Mouse (Mus musculus): Measurements from ENCODE around the gene Gm20425. TPM values are rescaled to one million over a fixed set of nuclear protein-coding genes. Genes with fewer than 3 reads are reported as not detected.
A peak's percentile ranks its signal among the peaks of the same experiment; 100 is the strongest.
"Not testable (repeated sequence)": the region's sequence is repeated elsewhere in the genome, so short reads cannot be mapped to it uniquely, and the experiment has no call there.

Gm20425 gene
- polyA plus RNA-seq, 1 experiment from 2014 or later, result 1.1 TPM

- Histone ChIP-seq H3K9ac (replicated peaks) (no peak overlapping the region), H3K4me1 (replicated peaks) (peaks cover 9% of the 10 kb centered on the region), H3K36me3 (peaks cover 23% of the 10 kb centered on the region), H3K27ac (no peak overlapping the region), H3K4me2 (no peak overlapping the region), H3K27me3 (no peaks in the 10 kb centered on the region), H3K9me3 (no peaks in the 10 kb centered on the region), H3K4me3 (replicated peaks) (no peak overlapping the region)
- ATAC-seq (ENCODE audit: insufficient number of reproducible peaks, insufficient read depth, low FRiP score, low TSS enrichment, low read depth), result no peak
- 50% methylated on average over 4 of the region's 4 CpGs for WGBS
Observed at GRCm38 (mm10) chr9:103184855-103185254, 45.3 kb downstream of the Gm20425 start.

- Histone ChIP-seq H3K27ac (no peak overlapping the region), H3K36me3 (no peaks in the 10 kb centered on the region), H3K9me3 (no peaks in the 10 kb centered on the region), H3K27me3 (no peaks in the 10 kb centered on the region), H3K4me3 (replicated peaks) (no peak overlapping the region), H3K9ac (replicated peaks) (no peak overlapping the region), H3K4me2 (no peak overlapping the region), H3K4me1 (replicated peaks) (peaks cover 10% of the 10 kb centered on the region)
- 88% methylated on average over 8 of the region's 8 CpGs for WGBS
- no peak for ATAC-seq (ENCODE audit: insufficient number of reproducible peaks, insufficient read depth, low FRiP score, low TSS enrichment, low read depth)
Observed at GRCm38 (mm10) chr9:103181886-103182285, 48.2 kb downstream of the Gm20425 start.

GRCm38 (mm10) chr9:103180807-103181565 is 49.1 kb downstream of the Gm20425 start:
- Histone ChIP-seq H3K4me2 (peak overlapping the region; percentile 72), H3K36me3 (no peaks in the 10 kb centered on the region), H3K9me3 (no peaks in the 10 kb centered on the region), H3K4me3 (replicated peaks) (peak overlapping the region; percentile 45), H3K9ac (replicated peaks) (peak overlapping the region; percentile 63), H3K27me3 (no peaks in the 10 kb centered on the region), H3K4me1 (replicated peaks) (peaks cover 10% of the 10 kb centered on the region), H3K27ac (peak overlapping the region; percentile 62)
- 3% methylated on average over 20 of the region's 20 CpGs for WGBS
- ATAC-seq (ENCODE audit: insufficient number of reproducible peaks, insufficient read depth, low FRiP score, low TSS enrichment, low read depth), result peak; percentile 89

- peak overlapping the region; percentile 62; the same call in 1 of the 2 replicates for H3K27ac ChIP-seq
Observed at GRCm38 (mm10) chr9:103180303-103180702, 49.8 kb downstream of the Gm20425 start.

GRCm38 (mm10) chr9:103175692-103176091 is 54.4 kb downstream of the Gm20425 start:
- Histone ChIP-seq H3K27me3 (no peaks in the 10 kb centered on the region), H3K9ac (replicated peaks) (no peak overlapping the region), H3K4me2 (no peak overlapping the region), H3K4me1 (replicated peaks) (peaks cover 9% of the 10 kb centered on the region), H3K27ac (no peak overlapping the region), H3K36me3 (no peaks in the 10 kb centered on the region), H3K9me3 (no peaks in the 10 kb centered on the region), H3K4me3 (replicated peaks) (no peak overlapping the region)
- WGBS, result 96% methylated on average over 7 of the region's 7 CpGs
- ATAC-seq (ENCODE audit: insufficient number of reproducible peaks, insufficient read depth, low FRiP score, low TSS enrichment, low read depth), result no peak

More at GRCm38 (mm10) chr9:103180303-103180702, 49.8 kb downstream of the Gm20425 start:
- H3K4me3 ChIP-seq (replicated peaks), result peak overlapping the region; percentile 45
- peak overlapping the region; percentile 72 for H3K4me2 ChIP-seq
- peaks cover 10% of the 10 kb centered on the region for H3K4me1 ChIP-seq (replicated peaks)
- H3K36me3 ChIP-seq, result no peaks in the 10 kb centered on the region
- WGBS, result 72% methylated on average over 3 of the region's 3 CpGs
- no peaks in the 10 kb centered on the region for H3K9me3 ChIP-seq
- peak overlapping the region; percentile 63 for H3K9ac ChIP-seq (replicated peaks)
- ATAC-seq (ENCODE audit: insufficient number of reproducible peaks, insufficient read depth, low FRiP score, low TSS enrichment, low read depth), result no peak
- no peaks in the 10 kb centered on the region for H3K27me3 ChIP-seq

GRCm38 (mm10) chr9:103174771-103175519 is 55.2 kb downstream of the Gm20425 start:
- Histone ChIP-seq H3K4me3 (replicated peaks) (no peak overlapping the region), H3K9ac (replicated peaks) (no peak overlapping the region), H3K4me2 (no peak overlapping the region), H3K27ac (no peak overlapping the region), H3K4me1 (replicated peaks) (peaks cover 2% of the 10 kb centered on the region; the same call in 1 of the 2 replicates), H3K9me3 (no peaks in the 10 kb centered on the region), H3K36me3 (no peaks in the 10 kb centered on the region), H3K27me3 (no peaks in the 10 kb centered on the region)
- no peak for ATAC-seq (ENCODE audit: insufficient number of reproducible peaks, insufficient read depth, low FRiP score, low TSS enrichment, low read depth)
- WGBS, result 53% methylated on average over 6 of the region's 6 CpGs

- no peak overlapping the region for H3K9ac ChIP-seq (replicated peaks)
- H3K27ac ChIP-seq, result no peak overlapping the region
- WGBS, result 38% methylated on average over 7 of the region's 7 CpGs
Observed at GRCm38 (mm10) chr9:103168771-103169170, 61.3 kb downstream of the Gm20425 start.

GRCm38 (mm10) chr9:103168046-103168445 is 62.1 kb downstream of the Gm20425 start:
- Histone ChIP-seq H3K9me3 (no peaks in the 10 kb centered on the region), H3K4me3 (replicated peaks) (no peak overlapping the region), H3K27ac (no peak overlapping the region), H3K27me3 (no peaks in the 10 kb centered on the region), H3K36me3 (no peaks in the 10 kb centered on the region), H3K4me2 (no peak overlapping the region), H3K9ac (replicated peaks) (no peak overlapping the region), H3K4me1 (replicated peaks) (no peaks in the 10 kb centered on the region)
- 79% methylated on average over 6 of the region's 6 CpGs for WGBS
- 0 out of 2 replicates have a peak, but pooled peaks have one; percentile 11 for ATAC-seq (ENCODE audit: insufficient number of reproducible peaks, insufficient read depth, low FRiP score, low TSS enrichment, low read depth)

More at GRCm38 (mm10) chr9:103168771-103169170, 61.3 kb downstream of the Gm20425 start:
- Histone ChIP-seq H3K4me1 (replicated peaks) (no peaks in the 10 kb centered on the region), H3K36me3 (no peaks in the 10 kb centered on the region), H3K9me3 (no peaks in the 10 kb centered on the region), H3K4me2 (no peak overlapping the region), H3K4me3 (replicated peaks) (no peak overlapping the region), H3K27me3 (no peaks in the 10 kb centered on the region)
- no peak for ATAC-seq (ENCODE audit: insufficient number of reproducible peaks, insufficient read depth, low FRiP score, low TSS enrichment, low read depth)

- Histone ChIP-seq H3K4me3 (replicated peaks) (no peak overlapping the region), H3K4me1 (replicated peaks) (no peaks in the 10 kb centered on the region), H3K9ac (replicated peaks) (no peak overlapping the region), H3K4me2 (no peak overlapping the region), H3K36me3 (no peaks in the 10 kb centered on the region), H3K27me3 (no peaks in the 10 kb centered on the region), H3K9me3 (no peaks in the 10 kb centered on the region), H3K27ac (no peak overlapping the region)
- 75% methylated on average over 15 of the region's 15 CpGs for WGBS
- no peak for ATAC-seq (ENCODE audit: insufficient number of reproducible peaks, insufficient read depth, low FRiP score, low TSS enrichment, low read depth)
Observed at GRCm38 (mm10) chr9:103163806-103164205, 66.3 kb downstream of the Gm20425 start.

GRCm38 (mm10) chr9:103155158-103155557 is 74.9 kb downstream of the Gm20425 start:
- ATAC-seq (ENCODE audit: insufficient number of reproducible peaks, insufficient read depth, low FRiP score, low TSS enrichment, low read depth); H3K4me1 ChIP-seq (replicated peaks); H3K4me3 ChIP-seq (replicated peaks); H3K27me3 ChIP-seq; H3K9ac ChIP-seq (replicated peaks); H3K9me3 ChIP-seq; H3K27ac ChIP-seq; H3K4me2 ChIP-seq; H3K36me3 ChIP-seq: not testable (repeated sequence)
- WGBS, result 85% methylated on average over 7 of the region's 7 CpGs

- Histone ChIP-seq H3K9ac (replicated peaks) (no peak overlapping the region), H3K4me3 (replicated peaks) (no peak overlapping the region), H3K4me1 (replicated peaks) (no peaks in the 10 kb centered on the region), H3K4me2 (no peak overlapping the region), H3K36me3 (no peaks in the 10 kb centered on the region), H3K27ac (no peak overlapping the region), H3K27me3 (no peaks in the 10 kb centered on the region), H3K9me3 (no peaks in the 10 kb centered on the region)
- no peak for ATAC-seq (ENCODE audit: insufficient number of reproducible peaks, insufficient read depth, low FRiP score, low TSS enrichment, low read depth)
- WGBS, result 83% methylated on average over 2 of the region's 2 CpGs
Observed at GRCm38 (mm10) chr9:103154568-103154967, 75.5 kb downstream of the Gm20425 start.

All from limb, embryonic 12.5 days (tissue).